Mouse (Mus musculus) regulatory T cell (primary cell): ENCODE results near the gene Asb4.
"Not testable (repeated sequence)": the region's sequence is repeated elsewhere in the genome, so short reads cannot be mapped to it uniquely, and the experiment has no call there.

ENCODE experiments used
- in situ Hi-C: fragments of 300-600 bp; cut with MboI, MseI; formaldehyde crosslinking; loops from one replicate; pipeline ENCODE4 v1.15.1; 2025; ENCODE audit warnings: high pct_unique_total_duplicates

Gene Asb4

DNA sequence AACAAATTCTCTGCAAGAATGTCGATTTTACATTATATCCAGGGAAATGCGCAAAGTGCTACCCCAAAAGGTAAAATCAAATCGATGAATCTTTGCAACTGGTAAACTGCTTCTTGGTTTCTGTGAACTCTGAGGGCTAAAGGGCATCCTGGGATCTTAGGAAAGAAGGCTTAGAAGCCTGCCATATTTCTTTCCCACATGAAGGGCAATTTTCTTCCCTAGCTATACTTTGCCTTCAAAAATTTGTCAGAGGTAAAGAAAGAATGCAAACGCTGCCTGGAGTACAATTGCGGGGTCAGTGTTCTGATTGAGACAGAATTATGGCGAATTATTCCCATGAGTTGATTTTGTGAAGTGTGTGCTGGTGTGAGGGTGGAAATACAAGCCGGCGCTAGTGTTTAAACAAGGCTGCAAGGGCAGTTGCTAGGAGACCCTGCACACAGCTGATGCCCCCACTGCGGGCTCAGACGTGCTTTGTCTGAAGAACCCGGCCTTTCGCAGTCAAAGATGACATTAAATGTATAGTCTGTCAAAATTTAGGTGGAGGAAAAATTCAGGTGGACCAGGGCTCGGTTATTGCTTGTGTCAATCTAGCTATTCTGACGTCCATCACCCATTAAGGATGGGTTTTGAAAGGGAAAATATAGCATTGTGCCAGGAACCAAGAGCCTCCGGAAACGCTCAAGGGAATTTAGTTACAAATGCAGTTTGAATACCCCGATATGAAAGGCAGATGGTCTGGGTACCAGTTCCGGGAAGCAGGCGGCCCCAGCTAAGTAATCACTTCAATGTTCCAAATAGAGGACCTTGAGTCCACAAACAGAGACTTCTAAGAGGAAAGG, at the start of gene Asb4:
Gene Asb4 (plus strand): TSS at position 51 of the 842 bp plus-strand sequence.
- in situ Hi-C loops = loop anchor here (25.0 kb wide), 1 partner anchor 821 kb away; no protein-coding TSS in a partner anchor

DNA sequence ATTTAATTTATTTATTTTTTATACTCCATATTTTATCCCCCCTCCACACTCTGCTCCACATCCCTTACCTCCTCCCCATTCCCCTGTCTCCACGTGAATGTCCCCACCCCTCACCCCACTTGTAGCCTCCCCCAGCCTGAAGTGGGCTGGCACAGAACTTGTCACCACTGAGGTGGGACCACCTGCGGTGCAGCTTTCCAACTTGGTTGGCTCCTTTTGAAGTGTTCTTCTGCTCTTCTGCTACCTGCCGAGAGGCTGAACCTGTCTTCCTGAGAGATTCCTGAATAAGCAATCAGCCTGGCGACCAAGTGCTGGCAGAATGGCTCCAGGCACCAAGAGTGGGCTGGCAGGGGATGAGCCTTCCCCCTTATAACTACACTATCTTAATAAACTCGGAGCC, 49.2 kb upstream of the Asb4 start:
- in situ Hi-C loops = no loop called here

DNA sequence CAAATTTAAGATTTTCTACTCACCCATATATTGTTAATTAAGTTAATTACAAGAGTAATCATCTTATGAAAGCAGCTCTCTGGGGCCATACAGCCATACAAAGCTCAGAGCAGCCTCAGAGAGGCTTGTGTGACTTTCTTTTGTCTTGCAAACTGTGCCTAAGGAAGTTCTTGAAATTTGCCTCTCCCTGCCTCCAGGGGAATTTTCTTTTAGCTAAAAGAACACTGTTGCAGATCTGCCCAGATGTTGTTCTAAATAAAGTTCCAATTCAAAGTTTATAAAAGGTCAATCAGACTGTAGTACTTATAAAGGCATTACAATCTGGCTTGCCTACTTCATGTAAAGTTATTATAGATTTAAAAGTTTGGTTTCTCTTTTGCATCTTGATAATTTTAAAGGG, 47.2 kb upstream of the Asb4 start:
- in situ Hi-C loops = not testable (repeated sequence)

DNA sequence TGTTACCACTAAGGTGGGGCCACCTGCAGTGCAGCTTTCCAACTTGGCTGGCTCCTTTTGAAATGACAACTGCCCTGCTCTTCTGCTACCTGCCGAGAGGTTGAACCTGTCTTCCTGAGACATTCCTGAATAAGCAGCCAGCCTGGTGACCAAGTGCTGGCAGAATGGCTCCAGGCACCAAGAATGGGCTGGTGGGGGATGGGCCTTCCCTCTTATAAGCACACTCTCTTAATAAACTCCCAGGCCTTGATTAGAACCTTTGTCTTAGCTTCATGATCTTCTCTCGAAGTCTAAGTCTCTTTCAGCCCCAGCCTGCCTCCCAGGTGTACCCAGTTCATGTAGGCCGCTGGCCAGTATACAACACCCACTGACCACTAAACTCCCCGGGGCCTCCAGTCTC, 44.4 kb upstream of the Asb4 start:
- in situ Hi-C loops = not testable (repeated sequence)

DNA sequence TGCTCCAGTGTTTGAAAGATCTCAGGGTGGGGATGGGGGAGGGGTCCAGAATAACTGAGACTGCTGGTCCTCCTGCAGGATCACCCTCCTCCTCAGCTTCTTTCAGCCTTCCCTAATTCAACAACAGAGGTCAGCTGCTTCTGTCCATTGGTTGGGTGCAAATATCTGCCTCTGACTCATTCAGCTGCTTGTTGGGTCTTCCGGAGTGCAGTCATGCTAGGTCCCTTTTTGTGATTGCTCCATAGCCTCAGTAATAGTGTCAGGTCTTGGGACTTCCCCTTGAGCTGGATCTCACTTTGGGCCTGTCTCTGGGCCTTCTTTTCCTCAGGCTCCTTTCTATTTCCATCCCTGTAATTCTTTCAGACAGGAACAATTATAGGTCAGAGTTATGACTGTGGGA, 43.9 kb upstream of the Asb4 start:
- in situ Hi-C loops = not testable (repeated sequence)

DNA sequence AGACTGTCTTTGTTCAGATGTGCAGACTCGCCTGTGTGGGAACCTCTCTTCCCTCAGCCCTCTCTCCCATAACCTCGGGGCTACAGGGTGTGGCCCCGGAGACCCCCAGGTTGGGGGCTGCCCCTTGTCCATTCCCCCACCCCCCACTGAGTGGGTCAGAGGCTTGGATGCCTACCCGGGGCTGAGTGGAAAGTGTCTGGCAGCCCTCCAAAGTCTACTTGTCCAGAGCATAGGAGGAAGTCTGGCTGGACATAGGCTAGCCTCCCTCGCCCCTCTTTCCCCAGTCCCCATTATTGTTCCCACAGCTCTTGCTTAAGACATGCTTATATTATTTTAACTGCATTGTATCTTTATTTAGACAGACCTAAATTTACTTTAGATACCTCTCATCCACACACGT, 38.9 kb upstream of the Asb4 start:
- in situ Hi-C loops = loop anchor here (10.0 kb wide), 1 partner anchor 519 kb away; no protein-coding TSS in a partner anchor

DNA sequence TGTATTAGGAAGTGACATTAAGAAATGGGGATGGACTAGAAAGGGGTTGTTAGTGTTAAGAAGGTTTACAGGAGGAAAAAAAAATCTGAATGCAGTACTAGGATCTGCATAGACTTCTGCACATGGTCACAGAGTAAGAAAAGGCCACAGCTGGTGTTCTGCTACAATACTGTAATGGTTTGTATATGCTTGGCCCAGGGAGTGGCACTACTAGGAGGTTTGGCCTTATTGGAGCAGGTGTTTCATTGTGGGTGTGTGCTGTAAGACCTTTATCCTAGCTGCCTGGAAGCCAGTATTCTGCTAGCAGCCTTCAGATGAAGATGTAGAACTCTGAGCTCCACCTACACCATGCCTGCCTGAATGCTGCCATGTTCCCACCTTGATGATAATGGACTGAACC, 25.3 kb upstream of the Asb4 start:
- in situ Hi-C loops = no loop called here

DNA sequence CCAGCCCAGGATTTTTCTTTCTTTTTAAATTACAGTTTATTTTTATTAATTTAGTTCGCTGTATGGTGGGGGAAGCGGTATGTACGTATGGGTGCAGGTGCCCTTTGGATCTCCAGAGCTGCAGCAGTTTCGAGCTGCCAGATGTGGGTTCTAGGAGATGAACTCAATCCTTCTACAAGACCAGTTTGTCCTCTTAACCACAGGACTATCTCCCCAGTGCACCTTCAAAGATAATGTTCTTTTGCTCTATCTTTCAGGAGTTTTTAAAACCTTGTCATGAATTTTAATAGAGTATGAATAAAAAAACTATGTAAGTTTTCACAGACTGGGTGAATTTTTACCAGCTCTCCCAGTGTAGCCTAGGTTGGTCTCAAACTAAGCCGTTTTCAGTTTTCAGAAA, 22.8 kb upstream of the Asb4 start:
- in situ Hi-C loops = no loop called here

DNA sequence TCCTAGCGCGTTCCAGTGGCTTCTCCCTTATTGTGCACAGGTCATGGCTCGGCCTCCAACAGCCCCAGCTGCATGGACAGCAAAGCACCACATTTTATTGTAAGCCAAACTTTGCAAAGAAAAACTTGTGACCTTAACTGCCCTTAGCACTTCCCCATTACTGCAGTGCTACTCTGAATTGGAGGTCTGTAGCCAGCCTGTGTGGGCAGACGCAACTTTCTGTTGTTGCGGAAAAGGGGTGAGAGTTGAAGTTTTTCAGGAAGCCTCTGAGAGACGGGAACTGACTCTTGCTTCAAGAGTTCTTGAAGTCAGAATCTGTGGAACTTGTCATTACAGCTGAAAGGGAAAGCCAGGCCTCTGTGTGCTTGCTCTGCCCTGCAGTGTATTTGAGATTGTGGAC, 21.2 kb upstream of the Asb4 start:
- in situ Hi-C loops = no loop called here

DNA sequence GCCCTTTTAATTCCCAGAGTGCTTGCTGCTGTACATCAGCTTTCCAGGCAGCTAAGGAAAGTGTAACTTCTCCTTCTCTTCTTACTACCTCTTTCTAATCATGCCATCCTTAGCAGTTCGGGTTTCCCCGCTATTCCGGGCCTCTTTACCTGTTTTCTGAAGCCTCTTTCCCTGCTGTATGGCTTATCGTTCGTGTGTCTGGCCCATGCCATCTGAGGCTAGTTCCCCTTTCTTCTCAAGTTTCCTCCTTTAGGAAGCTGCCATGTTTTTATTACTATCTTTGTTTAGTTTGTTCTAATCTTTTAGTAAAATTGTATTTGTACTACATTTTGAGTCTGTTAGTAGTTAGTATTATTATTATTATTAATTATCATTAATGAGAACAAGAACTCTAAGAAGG, 17.3 kb upstream of the Asb4 start:
- in situ Hi-C loops = no loop called here

DNA sequence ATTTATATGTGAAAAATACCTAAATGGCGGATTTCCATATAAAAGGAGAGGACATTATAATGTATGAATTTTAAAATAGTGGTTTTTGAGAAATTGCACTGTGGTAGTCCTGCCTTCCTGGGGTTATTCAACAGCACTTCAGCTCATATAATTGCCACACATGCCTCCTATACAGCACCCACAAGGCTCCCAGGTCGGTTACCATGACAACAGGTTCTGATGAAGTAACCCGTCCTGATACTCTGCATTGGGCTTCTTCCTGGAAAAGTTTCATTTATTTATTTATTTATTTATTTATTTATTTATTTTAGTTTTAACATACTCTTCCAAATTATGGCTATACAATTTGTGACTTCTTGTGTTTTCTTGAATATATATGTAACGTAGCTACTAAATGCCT, 6.3 kb upstream of the Asb4 start:
- in situ Hi-C loops = loop anchor here (25.0 kb wide), 1 partner anchor 815 kb away; no protein-coding TSS in a partner anchor

DNA sequence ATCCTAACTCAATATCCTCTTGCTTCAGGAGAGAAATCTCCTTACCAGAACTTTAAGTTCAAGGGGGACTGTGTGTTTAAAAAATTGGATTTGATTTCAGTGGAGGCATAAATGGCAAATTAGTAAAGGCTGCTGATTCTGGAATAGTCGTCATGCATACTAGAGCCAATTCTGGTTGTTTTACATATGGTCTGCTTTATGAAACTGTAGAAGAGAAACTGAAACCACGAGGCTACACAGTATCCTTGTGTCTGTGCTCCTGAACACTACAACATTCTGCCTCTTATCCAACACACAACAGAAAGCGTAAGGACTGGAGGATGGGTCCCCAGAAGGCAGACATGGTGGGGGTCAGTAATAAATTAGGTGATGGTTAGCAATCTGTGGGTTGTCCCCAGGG, 4.1 kb upstream of the Asb4 start:
- in situ Hi-C loops = loop anchor here (25.0 kb wide), 1 partner anchor 817 kb away; no protein-coding TSS in a partner anchor

DNA sequence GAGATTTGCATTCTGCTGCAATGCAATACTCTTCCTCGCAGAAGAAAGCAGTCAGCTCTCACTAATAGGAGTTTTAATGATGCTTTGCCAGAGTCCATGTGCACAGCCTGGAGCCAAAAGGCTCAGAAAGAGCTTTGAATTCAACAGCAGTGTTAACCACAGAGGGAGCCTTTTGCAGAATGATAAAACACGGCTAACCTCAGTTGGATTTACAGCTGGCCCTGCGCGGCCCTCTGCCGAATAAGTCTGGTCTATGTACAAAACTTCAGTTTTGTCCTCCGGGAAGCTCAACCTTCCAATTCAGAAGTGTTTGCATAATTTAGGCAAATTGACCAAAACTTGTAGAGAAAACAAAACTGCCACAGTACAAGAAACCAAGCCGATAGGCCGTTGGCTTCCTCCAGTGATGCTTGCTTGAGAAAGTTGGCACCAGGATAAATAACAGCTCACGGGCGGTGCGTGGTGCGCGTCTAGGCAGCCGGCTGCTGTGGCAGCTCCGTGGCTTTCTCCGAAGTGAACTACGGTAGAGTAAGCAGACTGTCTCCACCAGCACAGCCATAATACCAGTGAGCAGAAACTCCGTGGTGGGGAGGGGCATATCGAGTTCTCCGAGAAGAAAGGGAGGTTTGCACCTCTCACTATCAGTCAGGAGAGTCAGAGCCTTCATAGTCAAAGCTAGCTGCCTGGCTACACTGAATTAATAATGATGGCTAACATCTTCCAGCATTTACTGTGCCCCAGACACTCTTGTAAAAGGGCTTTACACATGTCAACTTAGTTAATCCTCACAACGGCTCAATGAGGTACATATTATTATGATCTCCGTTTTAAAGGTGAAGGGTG, 3.2 kb upstream of the Asb4 start:
- in situ Hi-C loops = loop anchor here (25.0 kb wide), 1 partner anchor 818 kb away; no protein-coding TSS in a partner anchor

DNA sequence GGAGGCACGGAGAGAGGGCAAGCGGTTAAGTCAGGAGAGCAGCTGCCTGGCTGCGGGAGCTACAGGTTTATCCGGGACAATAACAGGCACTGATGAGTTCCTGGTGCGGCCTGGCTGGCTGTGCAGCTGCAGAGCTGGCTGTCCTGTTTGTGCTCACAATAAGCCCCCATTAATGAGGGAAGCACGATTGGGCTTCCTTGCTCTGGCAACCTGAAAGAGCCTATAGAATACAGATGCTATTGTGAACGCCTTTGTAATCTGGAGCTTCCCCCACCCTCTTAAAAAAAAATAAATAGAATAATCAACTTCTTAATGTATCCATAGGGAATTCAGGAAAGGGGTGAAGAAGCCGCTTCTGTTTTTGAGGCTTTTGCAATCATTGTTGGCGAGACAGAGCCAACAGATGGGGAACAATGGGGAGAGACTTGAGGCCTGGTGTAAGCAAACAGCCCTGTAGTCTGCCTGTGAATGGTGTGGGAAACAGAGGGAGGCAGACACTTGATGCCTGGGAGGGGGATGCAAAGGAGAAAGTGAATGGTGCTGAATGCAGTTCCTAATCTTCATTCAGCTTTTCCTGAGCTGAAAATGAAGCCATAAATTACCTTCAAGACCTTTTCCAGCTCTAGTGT, 2.4 kb upstream of the Asb4 start:
- in situ Hi-C loops = loop anchor here (25.0 kb wide), 1 partner anchor 818 kb away; no protein-coding TSS in a partner anchor

DNA sequence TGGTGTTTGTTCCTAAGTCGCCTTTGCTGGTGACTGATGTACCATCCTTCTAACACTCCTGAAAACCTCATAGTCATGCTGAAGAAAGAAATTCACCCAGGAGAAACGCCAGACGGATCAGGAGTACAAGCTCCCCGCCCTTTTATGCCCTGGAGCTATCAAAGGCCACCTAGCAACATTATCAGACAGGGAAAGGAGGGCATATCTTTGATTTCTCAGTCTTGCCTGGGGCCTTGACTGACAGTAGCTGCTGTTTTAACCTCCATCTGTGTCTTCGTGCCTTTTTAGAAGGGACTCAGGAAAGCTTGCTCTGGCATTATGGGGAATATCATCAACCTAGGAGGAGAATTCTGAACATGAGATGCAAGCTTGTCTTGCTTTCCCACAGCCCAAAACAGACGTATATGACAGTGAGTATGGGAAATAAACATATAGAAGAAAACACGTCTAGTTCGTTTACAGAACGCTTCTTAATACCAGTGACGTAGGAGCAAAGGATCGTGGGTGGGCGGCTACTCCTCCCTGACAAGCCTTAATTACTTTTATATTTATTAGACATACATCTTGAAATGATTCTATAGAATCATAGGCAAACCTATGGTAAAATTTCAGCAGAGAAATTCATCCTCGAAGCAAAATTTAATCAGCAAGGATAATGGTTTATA, 1.1 kb upstream of the Asb4 start:
- in situ Hi-C loops = loop anchor here (25.0 kb wide), 1 partner anchor 820 kb away; no protein-coding TSS in a partner anchor

DNA sequence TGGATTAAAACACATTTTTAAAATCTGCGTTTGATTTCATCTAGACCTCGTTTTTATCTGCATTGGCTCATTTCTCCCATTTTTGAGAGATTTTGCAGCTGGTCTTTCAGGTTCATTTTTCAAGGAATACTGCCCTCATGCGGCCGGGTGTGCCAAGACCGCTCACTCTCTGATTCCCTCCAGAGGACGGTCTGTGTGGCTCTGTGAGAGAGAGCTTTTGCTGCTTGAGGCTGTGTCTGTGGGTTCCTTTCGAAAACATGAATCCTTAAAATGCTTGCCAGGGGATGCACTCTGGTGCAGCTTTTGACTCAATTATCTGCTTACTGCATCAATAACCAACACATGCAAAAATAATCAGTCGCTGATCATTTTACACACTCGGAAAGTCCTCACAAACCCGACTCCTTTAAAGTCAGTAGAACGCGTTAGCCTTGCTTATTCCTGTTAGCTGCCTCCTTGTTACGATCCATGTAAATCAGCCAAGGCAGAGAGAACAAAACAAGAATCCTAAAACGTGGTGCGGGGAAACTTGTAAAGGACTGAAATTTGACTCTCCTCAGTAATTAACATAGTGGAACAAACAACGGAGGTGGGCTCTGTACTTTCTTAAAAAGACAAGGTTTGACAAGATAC, 487 bp upstream of the Asb4 start:
- in situ Hi-C loops = loop anchor here (25.0 kb wide), 1 partner anchor 820 kb away; no protein-coding TSS in a partner anchor

DNA sequence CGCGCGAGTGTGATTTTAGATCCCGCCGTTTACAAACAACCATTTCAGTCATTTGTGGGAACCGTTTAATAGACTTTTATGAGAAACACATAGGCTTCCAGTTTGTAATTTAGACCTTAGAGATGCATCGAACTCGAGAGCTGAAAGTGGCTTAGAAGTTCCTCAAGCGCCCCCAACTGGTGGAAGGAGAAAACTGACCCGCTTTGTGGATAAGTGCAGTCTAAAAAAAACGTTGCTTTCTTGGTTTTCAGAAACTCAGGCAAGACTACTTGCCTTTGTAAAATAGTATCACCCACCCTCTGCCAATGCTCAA, 948 bp downstream of the Asb4 start:
- in situ Hi-C loops = loop anchor here (25.0 kb wide), 1 partner anchor 822 kb away; no protein-coding TSS in a partner anchor

DNA sequence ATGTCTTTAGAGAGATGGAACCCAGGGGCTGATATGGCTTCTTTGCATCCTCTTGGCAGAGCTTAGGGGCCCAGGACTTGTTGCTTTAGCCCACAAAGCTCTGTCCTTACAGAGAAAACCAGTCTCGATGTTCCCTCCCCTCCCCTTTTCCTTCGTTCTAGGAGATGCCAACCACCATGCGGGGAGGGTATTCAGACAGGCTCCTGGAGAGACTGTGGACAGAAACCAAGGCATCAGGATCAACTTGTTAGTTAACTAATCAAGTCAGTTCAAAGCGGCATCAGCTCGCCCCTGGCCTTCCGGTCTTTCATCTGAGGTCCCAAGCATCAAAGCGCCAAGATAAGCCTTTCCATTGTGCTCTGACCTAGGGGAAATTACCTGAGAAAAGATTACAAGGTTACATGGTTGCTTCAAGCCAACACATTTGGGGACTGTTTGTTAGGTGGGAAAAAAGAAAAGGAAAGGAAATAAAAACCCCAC, 2.0 kb downstream of the Asb4 start:
- in situ Hi-C loops = loop anchor here (25.0 kb wide), 1 partner anchor 823 kb away; no protein-coding TSS in a partner anchor

DNA sequence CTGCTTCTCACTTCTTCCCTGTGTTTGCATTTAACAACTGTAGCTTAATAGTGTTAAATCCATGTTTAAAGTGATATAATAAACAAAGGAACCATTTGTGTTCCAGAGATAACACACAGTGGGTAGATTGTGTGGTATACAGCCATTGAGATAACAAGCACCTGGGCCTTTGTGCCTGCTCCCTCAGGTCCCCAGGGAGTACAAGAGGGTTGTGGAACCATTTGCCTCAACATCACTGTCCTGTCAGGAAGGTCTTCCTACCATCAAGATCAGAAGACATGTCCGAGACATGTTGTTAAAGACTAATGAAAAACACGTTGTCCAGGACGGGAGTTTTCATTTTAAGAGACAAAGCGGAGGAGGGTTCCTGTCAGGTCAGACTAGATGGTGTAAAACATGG, 3.3 kb downstream of the Asb4 start:
- in situ Hi-C loops = loop anchor here (25.0 kb wide), 1 partner anchor 824 kb away; no protein-coding TSS in a partner anchor

DNA sequence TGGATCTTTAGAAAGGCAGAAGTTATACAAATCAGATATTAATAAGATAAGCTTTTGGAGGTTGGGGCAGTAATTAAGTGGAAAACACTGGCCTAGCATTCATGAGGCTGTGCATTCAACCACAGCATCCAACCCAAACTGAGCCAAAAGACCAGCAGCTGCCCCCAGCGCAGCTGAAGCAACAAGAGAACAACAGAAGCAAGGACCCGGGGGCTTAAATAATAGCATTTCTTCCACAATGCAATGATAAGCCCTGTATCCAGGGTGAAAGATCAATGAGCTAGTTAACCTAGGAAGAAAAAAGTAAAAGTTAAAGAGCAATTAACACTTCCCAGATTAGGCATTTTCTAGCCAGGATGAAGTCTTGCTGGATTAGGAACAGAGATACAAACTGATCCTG, 4.2 kb downstream of the Asb4 start:
- in situ Hi-C loops = loop anchor here (25.0 kb wide), 1 partner anchor 825 kb away; no protein-coding TSS in a partner anchor
